Mouse (Mus musculus) left cerebral cortex, adult 8-10 months (tissue): ENCODE data around the gene Cox15. TPM values are rescaled to one million over a fixed set of nuclear protein-coding genes. Genes with fewer than 3 reads are reported as not detected.
A peak's percentile ranks its signal among the peaks of the same experiment; 100 is the strongest.

Experiments
- DNase-seq, 2 experiments: peaks; one replicate each; pipeline ENCODE4 v3.0.0; 2022; ENCODE audit warnings: low spot score in 2 of 2
- total RNA-seq, 4 experiments: library from RNA; stranded (reverse); gene quantifications; 2 replicates each; pipeline ENCODE4 v1.2.4; 2022

Cox15 gene
- total RNA-seq, 4 experiments from 2014 or later, result 12.5 to 16.5 (median 12.9) TPM

GRCm38 (mm10) chr19:43761543-43762256 is 8.9 kb upstream of the Cox15 start:
- no peak for DNase-seq

GRCm38 (mm10) chr19:43760504-43760903 is 7.7 kb upstream of the Cox15 start:
- DNase-seq, result peak in 1 of 2 experiments; percentile 49

- no peak for DNase-seq
These were observed 2.1 kb upstream of the Cox15 start for GRCm38 (mm10) chr19:43754872-43755271.

GRCm38 (mm10) chr19:43754237-43754636 is 1.4 kb upstream of the Cox15 start:
- DNase-seq, result no peak

- peak; percentile 78 to 80 for DNase-seq
These were observed 531 bp upstream of the Cox15 start for GRCm38 (mm10) chr19:43753226-43753835.

- no peak for DNase-seq
These were observed 2.8 kb downstream of the Cox15 start for GRCm38 (mm10) chr19:43750008-43750407.

GRCm38 (mm10) chr19:43747877-43748276 is 4.9 kb downstream of the Cox15 start:
- no peak for DNase-seq

- DNase-seq, result no peak
These were observed 7.1 kb downstream of the Cox15 start for GRCm38 (mm10) chr19:43745740-43746139.

GRCm38 (mm10) chr19:43743401-43743800 is 9.4 kb downstream of the Cox15 start:
- DNase-seq, result no peak

GRCm38 (mm10) chr19:43738409-43738808 is 14.4 kb downstream of the Cox15 start:
- no peak for DNase-seq

- DNase-seq, result no peak
These were observed 21.6 kb downstream of the Cox15 start for GRCm38 (mm10) chr19:43731157-43731556.

- no peak for DNase-seq
These were observed 22.8 kb downstream of the Cox15 start for GRCm38 (mm10) chr19:43730037-43730428.

GRCm38 (mm10) chr19:43729296-43730036 is 23.3 kb downstream of the Cox15 start:
- DNase-seq, result no peak

- no peak for DNase-seq
These were observed 26.2 kb downstream of the Cox15 start for GRCm38 (mm10) chr19:43726510-43727146.

- DNase-seq, result no peak
These were observed 28.0 kb downstream of the Cox15 start for GRCm38 (mm10) chr19:43724821-43725220.

- no peak for DNase-seq
These were observed 28.6 kb downstream of the Cox15 start for GRCm38 (mm10) chr19:43724194-43724593.

GRCm38 (mm10) chr19:43723501-43723900 is 29.3 kb downstream of the Cox15 start:
- no peak for DNase-seq

- DNase-seq, result no peak
These were observed 29.9 kb downstream of the Cox15 start for GRCm38 (mm10) chr19:43722891-43723290.

GRCm38 (mm10) chr19:43720061-43720460 is 32.7 kb downstream of the Cox15 start:
- DNase-seq, result no peak

GRCm38 (mm10) chr19:43711971-43712370 is 40.8 kb downstream of the Cox15 start:
- no peak for DNase-seq

- no peak for DNase-seq
These were observed 41.5 kb downstream of the Cox15 start for GRCm38 (mm10) chr19:43711159-43711916.
